Mouse (Mus musculus): ENCODE data around the gene Oaf.

DNA sequence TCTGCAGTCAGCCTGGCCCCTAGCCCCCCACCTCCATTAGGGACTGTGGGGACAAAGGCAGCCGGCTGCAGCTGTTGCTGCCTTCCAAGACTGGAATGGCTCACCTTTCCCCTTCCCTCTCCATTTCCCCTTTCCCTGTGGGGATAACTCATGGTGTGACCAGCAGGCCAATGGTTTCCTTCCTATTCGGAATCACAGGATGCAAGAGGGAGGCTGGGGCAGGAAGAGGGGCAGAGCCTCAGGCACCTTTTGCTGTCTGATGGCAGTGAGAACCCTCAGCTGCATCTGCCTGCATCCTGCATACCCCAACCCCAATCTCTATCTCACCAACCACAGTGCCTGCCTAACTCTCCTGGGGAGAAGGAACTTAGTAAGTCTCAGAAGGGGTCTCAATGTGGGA lies 14.2 kb downstream of the Oaf start:
- TF ChIP-seq GABPA (IDR thresholded peaks at IDR 0.05; ENCODE audit: low read depth, low read length) (no peak), USF2 (IDR thresholded peaks at IDR 0.05; ENCODE audit: borderline replicate concordance in 1 of 2, insufficient read depth in 1 of 2, low read depth in 1 of 2, low read length in 2 of 2) (no peak), POLR2AphosphoS5 (IDR thresholded peaks at IDR 0.05; ENCODE audit: borderline replicate concordance, low read depth, low read length) (no peak), MXI1 (IDR thresholded peaks at IDR 0.05; ENCODE audit: low read depth, low read length) (no peak), CTCF (IDR thresholded peaks at IDR 0.05 in 2 of 3, conservative IDR thresholded peaks at IDR 0.05 in 1 of 3; ENCODE audit: control insufficient read depth in 1 of 3, insufficient read depth in 1 of 3, low read depth in 2 of 3, low read length in 3 of 3, poor library complexity in 1 of 3, severe bottlenecking in 1 of 3) (no peak), POLR2A (IDR thresholded peaks at IDR 0.05; ENCODE audit: control insufficient read depth in 1 of 2, insufficient read depth in 1 of 2, low read depth in 1 of 2, low read length in 2 of 2, poor library complexity in 1 of 2) (no peak), ZC3H11A (IDR thresholded peaks at IDR 0.05; ENCODE audit: low read depth, low read length) (no peak), MAX (IDR thresholded peaks at IDR 0.05; ENCODE audit: low read length) (no peak), ZMIZ1 (IDR thresholded peaks at IDR 0.05; ENCODE audit: low read depth, low read length) (no peak)

Data from MEL (cell line).